Mouse (Mus musculus) T-cell, adult 2 months (primary cell): ENCODE measurements at regions not wholly inside any gene's neighbourhood (a gene's known extent, or its start where the extent isn't known, plus 50 kb on each side); places are given as distances from the start of the nearest gene placed in this dataset.

Experiments used
- DNase-seq: peaks from one replicate; pipeline ENCODE4 v3.0.0; 2022; ENCODE audit warnings: low spot score

GRCm38 (mm10) chr13:93243076-93243475 is 50.9 kb upstream of the Tent2 start:
- DNase-seq = peak; percentile 76

- DNase-seq = no peak
Measured at GRCm38 (mm10) chr13:93248711-93249110, 50.7 kb upstream of the Homer1 start.
